Mouse (Mus musculus) kidney, adult 2 months (tissue): ENCODE results near the gene Spdye4a.

Source experiments
- CTCF ChIP-seq: fragments of 200-500 bp; conservative IDR thresholded peaks from 2 replicates; pipeline ENCODE4 v1.5.1; 2011; ENCODE audit warnings: low read depth, mild to moderate bottlenecking, control low read depth, low read length, moderate library complexity, mixed read lengths; ENCODE audit not compliant: insufficient read depth, insufficient read length
- POLR2A ChIP-seq: fragments of 200-500 bp; IDR thresholded peaks from one replicate; pipeline ENCODE4 v1.6.1; 2011; ENCODE audit warnings: low read depth, low read length, control low read depth

DNA sequence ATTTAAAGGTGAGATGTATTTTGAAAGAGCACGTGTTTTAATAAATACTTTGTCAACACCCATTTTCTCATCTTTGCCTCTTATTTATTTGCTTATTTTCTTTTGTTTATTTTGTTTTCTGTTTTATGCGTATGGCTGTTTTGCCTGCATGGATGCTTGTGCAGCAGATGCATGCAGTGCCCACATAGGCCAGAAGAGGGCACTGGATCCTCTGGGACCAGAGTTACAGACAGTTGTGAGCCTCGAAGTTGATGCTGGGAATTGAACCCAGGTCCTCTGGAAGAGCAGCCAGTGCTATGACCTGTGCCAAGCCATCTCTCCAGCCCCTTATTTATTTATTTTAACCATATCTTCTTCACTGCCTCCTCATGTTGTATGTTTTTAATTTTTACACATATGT, 21.7 kb downstream of the Spdye4a start:
- TF ChIP-seq POLR2A (no peak), CTCF (peak; percentile 32; the same call in 1 of the 2 replicates)
